Mouse (Mus musculus): ENCODE data around the gene Osbp2. TPM values are rescaled to one million over a fixed set of nuclear protein-coding genes. Genes with fewer than 3 reads are reported as not detected.

The Osbp2 gene
- polyA plus RNA-seq, 1 experiment from 2014 or later, result 2.1 TPM

DNA sequence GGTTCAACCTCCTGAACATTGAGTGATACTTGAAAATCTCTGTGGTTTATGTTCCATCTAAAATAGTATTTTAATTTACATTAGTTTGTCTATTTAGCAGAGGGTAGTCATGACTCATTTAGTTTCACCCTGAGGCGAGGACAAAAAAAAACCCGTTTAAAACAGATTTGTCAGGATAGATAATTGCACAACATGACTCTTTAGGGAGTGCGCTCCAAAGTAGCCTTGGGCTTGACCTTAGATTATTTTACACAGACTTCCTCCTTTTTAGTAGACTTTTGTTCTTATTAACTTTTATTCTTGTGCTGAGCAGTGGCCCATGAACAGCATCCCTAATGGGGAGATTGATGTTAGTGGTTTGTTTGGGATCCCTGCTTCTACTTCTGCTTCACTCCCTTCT is 196.2 kb downstream of the Osbp2 start:
- WGBS, result 84% methylated on average over 3 of the region's 3 CpGs
- no peak for ATAC-seq (ENCODE audit: insufficient number of reproducible peaks, insufficient read depth, low FRiP score, low TSS enrichment)
- Histone ChIP-seq H3K4me2 (replicated peaks) (no peak overlapping the region), H3K9me3 (no peaks in the 10 kb centered on the region), H3K4me1 (no peaks in the 10 kb centered on the region), H3K36me3 (peaks cover 70% of the 10 kb centered on the region), H3K27ac (no peak overlapping the region), H3K27me3 (no peaks in the 10 kb centered on the region), H3K9ac (no peak overlapping the region), H3K4me3 (no peak overlapping the region)

DNA sequence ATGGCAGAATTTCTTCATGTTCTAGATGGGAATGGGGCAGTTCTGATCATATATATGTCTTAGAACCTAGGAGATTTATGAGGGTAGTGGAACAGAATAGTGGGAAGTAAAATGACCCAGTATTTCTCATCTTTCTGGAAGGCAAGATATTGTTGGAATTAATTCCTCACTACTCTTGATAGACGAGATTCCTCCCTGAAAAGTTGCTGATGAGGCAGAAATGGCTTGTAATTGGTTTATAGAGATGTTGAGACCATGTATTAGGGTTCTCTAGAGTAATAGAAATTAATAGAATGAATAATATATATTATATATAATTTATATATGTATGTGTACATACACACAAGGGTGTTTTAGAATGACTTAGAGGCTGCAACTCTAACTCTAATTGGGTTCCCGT is 201.7 kb downstream of the Osbp2 start:
- 94% methylated on average over 2 of the region's 2 CpGs for WGBS
- Histone ChIP-seq H3K9ac (no peak overlapping the region), H3K36me3 (peaks cover 43% of the 10 kb centered on the region), H3K4me3 (no peak overlapping the region), H3K4me1 (no peaks in the 10 kb centered on the region), H3K27ac (no peak overlapping the region), H3K4me2 (replicated peaks) (no peak overlapping the region), H3K27me3 (no peaks in the 10 kb centered on the region), H3K9me3 (no peaks in the 10 kb centered on the region)
- no peak for ATAC-seq (ENCODE audit: insufficient number of reproducible peaks, insufficient read depth, low FRiP score, low TSS enrichment)

Other genes with a start within 250 kb of the Osbp2 start
- gene Morc2a, start 214.7 kb downstream of the Osbp2 start, polyA plus RNA-seq (2016; fragmentation: Nextera tagmentation; extraction: Ambion mirVana), result 49.1 and 54.5 TPM in 2 replicates
- 0.14 and 0.33 TPM in 2 replicates for gene 4921536K21Rik, start 31.2 kb upstream of the Osbp2 start, polyA plus RNA-seq (2016; fragmentation: Nextera tagmentation; extraction: Ambion mirVana)
- 12.7 and 14.7 TPM in 2 replicates for gene Dusp18, start 31.3 kb upstream of the Osbp2 start, polyA plus RNA-seq (2016; fragmentation: Nextera tagmentation; extraction: Ambion mirVana)
- gene Slc35e4, start 50.8 kb upstream of the Osbp2 start, polyA plus RNA-seq (2016; fragmentation: Nextera tagmentation; extraction: Ambion mirVana), result 5.1 and 5.2 TPM in 2 replicates
- gene Tcn2, start 68.3 kb upstream of the Osbp2 start, polyA plus RNA-seq (2016; fragmentation: Nextera tagmentation; extraction: Ambion mirVana), result 34.6 and 36.1 TPM in 2 replicates
- gene Pes1, start 100.1 kb upstream of the Osbp2 start, polyA plus RNA-seq (2016; fragmentation: Nextera tagmentation; extraction: Ambion mirVana), result 79.1 and 82.2 TPM in 2 replicates
- 0.18 and 0.25 TPM in 2 replicates for gene 4930556J24Rik, start 112.9 kb upstream of the Osbp2 start, polyA plus RNA-seq (2016; fragmentation: Nextera tagmentation; extraction: Ambion mirVana)
- 2.2 and 2.4 TPM in 2 replicates for gene Gal3st1, start 119.7 kb upstream of the Osbp2 start, polyA plus RNA-seq (2016; fragmentation: Nextera tagmentation; extraction: Ambion mirVana)
- gene Sec14l4, start 167.6 kb upstream of the Osbp2 start, polyA plus RNA-seq (2016; fragmentation: Nextera tagmentation; extraction: Ambion mirVana), result 0.23 TPM in 1 of 2 replicates, not detected in the other
- gene Sec14l3, start 200.9 kb upstream of the Osbp2 start, polyA plus RNA-seq (2016; fragmentation: Nextera tagmentation; extraction: Ambion mirVana), result not detected in 2 replicates
- 7.6 and 7.7 TPM in 2 replicates for gene Mtfp1, start 231.5 kb upstream of the Osbp2 start, polyA plus RNA-seq (2016; fragmentation: Nextera tagmentation; extraction: Ambion mirVana)

Measured in embryonic facial prominence, embryonic 12.5 days (tissue).